Mouse (Mus musculus): ENCODE measurements around the gene Gng7. TPM values are rescaled to one million over a fixed set of nuclear protein-coding genes. Genes with fewer than 3 reads are reported as not detected.

The Gng7 gene
- polyA plus RNA-seq, 1 experiment from 2014 or later: 11.5 TPM

DNA sequence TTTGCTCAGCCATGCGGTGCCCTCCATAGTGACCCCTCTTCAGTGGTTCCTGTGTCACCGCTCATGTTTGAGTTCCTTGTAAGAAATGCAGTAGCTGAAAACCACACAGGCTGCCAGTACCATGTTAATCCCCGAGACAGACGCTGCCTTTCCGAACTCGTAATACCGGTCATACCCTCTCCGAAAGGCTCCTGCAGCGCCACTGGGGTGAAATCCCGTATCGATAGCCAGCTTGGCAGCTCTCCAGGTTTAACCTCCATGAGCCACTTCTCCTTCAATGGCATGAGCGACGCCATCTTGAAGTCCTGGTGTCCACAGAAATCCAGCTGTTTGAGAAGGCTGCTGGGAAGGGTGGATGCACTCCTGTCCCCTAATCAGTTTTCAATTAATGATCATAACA, 60.3 kb downstream of the Gng7 start:
- Histone ChIP-seq H3K9ac (replicated peaks; ENCODE audit: low read length) (no peak overlapping the region), H3K4me2 (ENCODE audit: low read length) (no peak overlapping the region), H3K27ac (replicated peaks; ENCODE audit: low read depth, low read length) (no peak overlapping the region), H3K4me1 (ENCODE audit: control insufficient read depth, insufficient read depth, low read length) (no peaks in the 10 kb centered on the region), H3K27me3 (ENCODE audit: control insufficient read depth, insufficient read depth, low read length) (no peaks in the 10 kb centered on the region), H3K9me3 (ENCODE audit: control insufficient read depth, low read length) (no peaks in the 10 kb centered on the region), H3K36me3 (ENCODE audit: control insufficient read depth, insufficient read depth, low read length) (no peaks in the 10 kb centered on the region), H3K4me3 (replicated peaks; ENCODE audit: low read depth, low read length) (no peak overlapping the region)
- DNase-seq (no peak), ATAC-seq (ENCODE audit: low FRiP score, low TSS enrichment) (no peak)
- 78% methylated on average over 13 of the region's 13 CpGs for WGBS

DNA sequence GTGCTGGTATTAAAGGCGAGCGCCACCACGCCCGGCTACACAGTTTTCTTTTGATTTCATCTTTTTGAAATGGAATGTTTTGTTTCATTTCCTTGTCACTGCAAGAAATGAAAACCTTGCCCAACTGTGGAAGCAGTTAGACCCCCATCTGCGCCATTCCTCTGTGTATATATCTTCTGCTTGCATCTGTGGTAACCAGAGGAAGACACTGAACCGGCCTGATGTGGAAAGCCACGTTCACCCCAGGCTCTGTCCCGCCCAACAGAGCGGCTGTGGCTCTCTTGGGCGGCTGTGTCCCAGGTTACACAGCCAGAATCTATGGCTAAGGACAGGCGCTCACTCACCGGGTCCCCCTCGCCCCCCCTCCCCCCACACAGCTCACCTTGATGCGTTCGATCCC, 62.3 kb downstream of the Gng7 start:
- H3K27ac ChIP-seq (replicated peaks; ENCODE audit: low read depth, low read length): no peak overlapping the region
- H3K4me1 ChIP-seq (ENCODE audit: control insufficient read depth, insufficient read depth, low read length): no peaks in the 10 kb centered on the region
- no peaks in the 10 kb centered on the region for H3K36me3 ChIP-seq (ENCODE audit: control insufficient read depth, insufficient read depth, low read length)
- ATAC-seq (ENCODE audit: low FRiP score, low TSS enrichment) (no peak), DNase-seq (no peak)
- no peak overlapping the region for H3K4me3 ChIP-seq (replicated peaks; ENCODE audit: low read depth, low read length)
- H3K27me3 ChIP-seq (ENCODE audit: control insufficient read depth, insufficient read depth, low read length): no peaks in the 10 kb centered on the region
- no peaks in the 10 kb centered on the region for H3K9me3 ChIP-seq (ENCODE audit: control insufficient read depth, low read length)
- 76% methylated on average over 15 of the region's 15 CpGs for WGBS
- H3K4me2 ChIP-seq (ENCODE audit: low read length): no peak overlapping the region
- H3K9ac ChIP-seq (replicated peaks; ENCODE audit: low read length): no peak overlapping the region

DNA sequence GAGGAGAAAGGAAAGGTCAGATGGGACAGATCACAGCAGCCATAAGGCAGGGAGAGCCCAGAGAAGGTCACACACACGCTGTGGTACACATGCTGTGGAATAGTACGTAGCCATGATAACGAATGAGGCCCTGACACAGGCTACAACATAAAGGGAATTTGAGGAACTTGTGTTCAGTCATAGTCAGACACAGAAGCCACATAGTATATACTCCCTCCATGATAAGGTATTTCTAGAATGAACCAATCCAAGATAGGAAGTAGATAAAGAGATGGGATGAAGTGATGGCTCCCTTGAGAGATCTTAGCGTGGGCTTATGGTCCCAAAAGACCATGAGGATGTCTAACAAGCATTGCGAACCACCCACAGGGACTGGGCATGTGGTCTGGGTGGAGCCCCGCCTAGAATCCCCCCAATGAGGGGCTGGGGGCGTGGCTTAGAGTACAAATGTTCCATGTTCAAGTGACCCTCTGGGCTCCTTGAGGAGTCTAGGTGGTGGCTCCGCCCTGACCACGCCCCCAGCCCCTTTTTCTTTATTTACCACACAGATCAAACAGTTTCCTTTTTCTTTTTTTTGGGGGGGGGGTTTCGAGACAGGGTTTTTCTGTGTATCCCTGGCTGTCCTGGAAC, 62.9 kb downstream of the Gng7 start:
- H3K36me3 ChIP-seq (ENCODE audit: control insufficient read depth, insufficient read depth, low read length): no peaks in the 10 kb centered on the region

GRCm38 (mm10) chr10:80950314-80950713, 64.4 kb downstream of the Gng7 start:
- no peak for ATAC-seq (ENCODE audit: low FRiP score, low TSS enrichment)
- WGBS: 37% methylated on average over 5 of the region's 5 CpGs

More for the DNA sequence above, 62.9 kb downstream of the Gng7 start:
- Histone ChIP-seq H3K27me3 (ENCODE audit: control insufficient read depth, insufficient read depth, low read length) (no peaks in the 10 kb centered on the region), H3K4me3 (replicated peaks; ENCODE audit: low read depth, low read length) (no peak overlapping the region), H3K4me2 (ENCODE audit: low read length) (no peak overlapping the region), H3K4me1 (ENCODE audit: control insufficient read depth, insufficient read depth, low read length) (no peaks in the 10 kb centered on the region), H3K9ac (replicated peaks; ENCODE audit: low read length) (no peak overlapping the region), H3K27ac (replicated peaks; ENCODE audit: low read depth, low read length) (no peak overlapping the region), H3K9me3 (ENCODE audit: control insufficient read depth, low read length) (no peaks in the 10 kb centered on the region)
- DNase-seq (no peak), ATAC-seq (ENCODE audit: low FRiP score, low TSS enrichment) (no peak)
- 78% methylated on average over 10 of the region's 10 CpGs for WGBS

GRCm38 (mm10) chr10:80949081-80949480, 65.7 kb downstream of the Gng7 start:
- no peaks in the 10 kb centered on the region for H3K27me3 ChIP-seq (ENCODE audit: control insufficient read depth, insufficient read depth, low read length)
- H3K27ac ChIP-seq (replicated peaks; ENCODE audit: low read depth, low read length): no peak overlapping the region
- no peak for ATAC-seq (ENCODE audit: low FRiP score, low TSS enrichment)
- H3K4me3 ChIP-seq (replicated peaks; ENCODE audit: low read depth, low read length): no peak overlapping the region
- no peaks in the 10 kb centered on the region for H3K4me1 ChIP-seq (ENCODE audit: control insufficient read depth, insufficient read depth, low read length)
- no peak overlapping the region for H3K9ac ChIP-seq (replicated peaks; ENCODE audit: low read length)
- no peak for DNase-seq
- WGBS: 72% methylated on average over 3 of the region's 3 CpGs
- no peaks in the 10 kb centered on the region for H3K36me3 ChIP-seq (ENCODE audit: control insufficient read depth, insufficient read depth, low read length)
- no peak overlapping the region for H3K4me2 ChIP-seq (ENCODE audit: low read length)
- H3K9me3 ChIP-seq (ENCODE audit: control insufficient read depth, low read length): no peaks in the 10 kb centered on the region

More at GRCm38 (mm10) chr10:80950314-80950713, 64.4 kb downstream of the Gng7 start:
- no peaks in the 10 kb centered on the region for H3K9me3 ChIP-seq (ENCODE audit: control insufficient read depth, low read length)
- H3K4me1 ChIP-seq (ENCODE audit: control insufficient read depth, insufficient read depth, low read length): no peaks in the 10 kb centered on the region
- no peaks in the 10 kb centered on the region for H3K27me3 ChIP-seq (ENCODE audit: control insufficient read depth, insufficient read depth, low read length)
- H3K27ac ChIP-seq (replicated peaks; ENCODE audit: low read depth, low read length): no peak overlapping the region
- H3K36me3 ChIP-seq (ENCODE audit: control insufficient read depth, insufficient read depth, low read length): no peaks in the 10 kb centered on the region
- no peak overlapping the region for H3K4me2 ChIP-seq (ENCODE audit: low read length)
- H3K9ac ChIP-seq (replicated peaks; ENCODE audit: low read length): no peak overlapping the region
- H3K4me3 ChIP-seq (replicated peaks; ENCODE audit: low read depth, low read length): no peak overlapping the region
- DNase-seq: no peak

DNA sequence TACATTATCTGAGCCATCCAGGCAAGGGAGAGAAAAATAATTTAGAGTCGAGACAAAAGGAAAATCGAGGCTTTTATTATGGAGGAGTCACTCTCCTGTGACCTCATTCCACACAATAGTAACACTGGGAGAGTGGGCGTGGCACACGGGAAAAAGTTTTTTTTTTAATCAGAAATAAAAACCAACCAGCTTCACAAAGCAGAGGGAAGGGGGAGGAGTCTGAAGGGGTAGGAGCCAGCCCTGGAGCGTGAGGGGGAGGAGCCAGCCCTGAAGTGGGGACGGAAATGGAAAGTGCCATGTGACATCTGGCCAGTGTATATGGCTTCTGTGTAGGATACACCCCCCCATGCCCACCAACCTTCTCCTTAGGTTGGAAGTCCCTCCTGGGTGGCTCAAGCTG, 66.2 kb downstream of the Gng7 start:
- Histone ChIP-seq H3K27me3 (ENCODE audit: control insufficient read depth, insufficient read depth, low read length) (no peaks in the 10 kb centered on the region), H3K9me3 (ENCODE audit: control insufficient read depth, low read length) (no peaks in the 10 kb centered on the region), H3K27ac (replicated peaks; ENCODE audit: low read depth, low read length) (no peak overlapping the region), H3K4me1 (ENCODE audit: control insufficient read depth, insufficient read depth, low read length) (no peaks in the 10 kb centered on the region), H3K4me2 (ENCODE audit: low read length) (no peak overlapping the region), H3K36me3 (ENCODE audit: control insufficient read depth, insufficient read depth, low read length) (no peaks in the 10 kb centered on the region), H3K4me3 (replicated peaks; ENCODE audit: low read depth, low read length) (no peak overlapping the region), H3K9ac (replicated peaks; ENCODE audit: low read length) (no peak overlapping the region)
- DNase-seq (no peak), ATAC-seq (ENCODE audit: low FRiP score, low TSS enrichment) (no peak)
- 24% methylated on average over 6 of the region's 6 CpGs for WGBS

DNA sequence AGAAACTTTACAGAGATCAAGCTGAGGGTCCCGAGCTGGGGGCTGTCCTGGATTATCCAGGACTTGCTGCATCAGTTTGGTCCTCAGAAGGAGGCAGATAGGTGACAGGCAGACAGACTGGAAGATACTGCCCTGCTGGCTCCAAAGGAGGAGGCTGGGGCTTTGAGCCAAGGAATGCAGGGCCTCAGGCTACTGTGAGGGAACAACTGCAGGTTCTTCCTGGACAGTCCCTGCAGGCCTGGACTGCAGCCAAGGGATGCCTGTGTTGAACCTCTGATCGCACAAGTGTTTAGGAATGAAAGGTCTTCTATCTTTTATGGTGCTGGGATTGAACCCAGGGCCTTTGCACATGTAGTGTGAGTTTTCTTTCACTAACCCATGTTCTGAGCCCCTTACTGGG, 66.9 kb downstream of the Gng7 start:
- ATAC-seq (ENCODE audit: low FRiP score, low TSS enrichment) (no peak), DNase-seq (no peak)
- H3K4me3 ChIP-seq (replicated peaks; ENCODE audit: low read depth, low read length): no peak overlapping the region
- no peaks in the 10 kb centered on the region for H3K9me3 ChIP-seq (ENCODE audit: control insufficient read depth, low read length)
- H3K4me1 ChIP-seq (ENCODE audit: control insufficient read depth, insufficient read depth, low read length): no peaks in the 10 kb centered on the region
- 72% methylated on average over 2 of the region's 2 CpGs for WGBS
- H3K9ac ChIP-seq (replicated peaks; ENCODE audit: low read length): no peak overlapping the region
- H3K27me3 ChIP-seq (ENCODE audit: control insufficient read depth, insufficient read depth, low read length): no peaks in the 10 kb centered on the region
- no peak overlapping the region for H3K27ac ChIP-seq (replicated peaks; ENCODE audit: low read depth, low read length)
- no peak overlapping the region for H3K4me2 ChIP-seq (ENCODE audit: low read length)
- H3K36me3 ChIP-seq (ENCODE audit: control insufficient read depth, insufficient read depth, low read length): no peaks in the 10 kb centered on the region

DNA sequence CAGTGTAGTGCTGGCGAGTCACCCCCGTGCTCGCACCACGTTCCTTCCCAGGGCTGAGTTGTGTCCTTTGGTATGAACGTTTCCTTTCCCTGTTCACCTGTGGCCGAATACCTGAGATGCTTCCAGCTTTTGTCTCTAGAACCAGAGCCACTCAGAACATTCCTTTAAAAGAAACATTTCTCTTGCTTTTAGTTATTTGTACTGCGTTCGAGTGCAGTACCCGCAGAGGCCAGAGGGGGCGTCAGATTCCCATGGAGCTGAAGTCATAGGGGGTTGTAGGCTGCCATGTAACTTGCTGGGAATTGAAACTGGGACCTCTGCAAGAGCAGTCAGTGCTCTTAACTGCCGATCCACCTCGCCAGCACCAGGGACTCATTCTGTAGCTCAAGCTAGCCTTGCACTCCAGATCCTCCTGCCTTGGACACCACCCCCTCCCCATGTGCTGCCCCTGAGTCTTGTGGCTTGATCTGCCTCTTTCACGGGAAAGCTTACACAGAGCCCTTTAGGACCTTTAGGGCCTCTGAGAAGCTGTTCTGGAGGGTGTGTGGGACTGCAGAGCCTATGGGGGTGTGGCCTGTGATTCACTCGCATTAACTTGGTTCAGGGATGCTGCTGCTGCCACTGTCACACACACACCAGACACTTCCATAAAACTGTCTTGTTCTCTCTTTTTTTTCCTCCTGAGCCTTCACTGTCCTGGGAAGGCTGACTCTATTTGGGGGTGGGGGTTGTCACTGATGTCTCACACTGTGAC, 67.9 kb downstream of the Gng7 start:
- Histone ChIP-seq H3K9ac (replicated peaks; ENCODE audit: low read length) (no peak overlapping the region), H3K36me3 (ENCODE audit: control insufficient read depth, insufficient read depth, low read length) (no peaks in the 10 kb centered on the region), H3K4me2 (ENCODE audit: low read length) (no peak overlapping the region), H3K27ac (replicated peaks; ENCODE audit: low read depth, low read length) (no peak overlapping the region), H3K4me3 (replicated peaks; ENCODE audit: low read depth, low read length) (no peak overlapping the region), H3K27me3 (ENCODE audit: control insufficient read depth, insufficient read depth, low read length) (no peaks in the 10 kb centered on the region), H3K9me3 (ENCODE audit: control insufficient read depth, low read length) (no peaks in the 10 kb centered on the region), H3K4me1 (ENCODE audit: control insufficient read depth, insufficient read depth, low read length) (no peaks in the 10 kb centered on the region)
- 70% methylated on average over 14 of the region's 14 CpGs for WGBS
- no peak for DNase-seq
- ATAC-seq (ENCODE audit: low FRiP score, low TSS enrichment): no peak

DNA sequence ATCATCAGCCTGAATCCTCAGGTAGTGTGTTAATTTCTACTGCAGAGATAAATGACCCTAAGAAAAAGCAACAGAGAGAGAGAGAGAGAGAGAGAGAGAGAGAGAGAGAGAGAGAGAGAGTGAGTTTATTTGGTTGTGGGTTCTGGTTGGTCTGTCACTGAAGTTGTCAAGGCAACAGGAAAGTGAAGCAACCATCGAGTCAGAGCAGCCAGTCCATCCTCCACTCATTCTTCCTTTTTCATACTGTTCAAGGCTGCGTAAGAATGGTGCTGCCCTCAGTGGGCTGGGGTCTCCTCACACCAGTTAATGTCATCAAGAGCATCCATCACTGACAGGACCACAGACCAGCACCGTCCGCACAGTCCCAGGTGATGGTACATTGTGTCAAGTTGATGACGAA, 70.5 kb downstream of the Gng7 start:
- Histone ChIP-seq H3K27me3 (ENCODE audit: control insufficient read depth, insufficient read depth, low read length) (0 out of 2 replicates have a peak, but pooled peaks cover 2% of the 10 kb centered on the region), H3K4me3 (replicated peaks; ENCODE audit: low read depth, low read length) (no peak overlapping the region), H3K36me3 (ENCODE audit: control insufficient read depth, insufficient read depth, low read length) (no peaks in the 10 kb centered on the region), H3K27ac (replicated peaks; ENCODE audit: low read depth, low read length) (no peak overlapping the region), H3K9ac (replicated peaks; ENCODE audit: low read length) (no peak overlapping the region), H3K9me3 (ENCODE audit: control insufficient read depth, low read length) (no peaks in the 10 kb centered on the region), H3K4me1 (ENCODE audit: control insufficient read depth, insufficient read depth, low read length) (peaks cover 11% of the 10 kb centered on the region), H3K4me2 (ENCODE audit: low read length) (no peak overlapping the region)
- 84% methylated on average over 5 of the region's 5 CpGs for WGBS
- DNase-seq (no peak), ATAC-seq (ENCODE audit: low FRiP score, low TSS enrichment) (no peak)
